Mouse (Mus musculus): ENCODE results near the gene Ergic1.

- TF ChIP-seq POLR2A (IDR thresholded peaks at IDR 0.05; ENCODE audit: extremely low read depth, insufficient read depth, low read length) (no peak), CTCF (IDR thresholded peaks at IDR 0.05; ENCODE audit: extremely low read depth, insufficient read depth, low read length) (no peak)
Observed at GRCm38 (mm10) chr17:26534695-26535094, 26.6 kb upstream of the Ergic1 start.

Measured in cortical plate, adult 2 months (tissue).